Mouse (Mus musculus) inflammation-experienced regulatory T-cells, adult 6 months (primary cell): Measurements from ENCODE around the gene Slc30a2. TPM values are rescaled to one million over a fixed set of nuclear protein-coding genes. Genes with fewer than 3 reads are reported as not detected.
"Not testable (repeated sequence)": the region's sequence is repeated elsewhere in the genome, so short reads cannot be mapped to it uniquely, and the experiment has no call there.

Experiments
- ATAC-seq: one replicate; pipeline ENCODE4 v1.8.0; 2017
- polyA plus RNA-seq, 3 experiments: library from polyadenylated mRNA; unstranded; fragments of 100-300 nt; shearing (Covaris generic); gene quantifications; one replicate each; pipeline ENCODE4 v1.2.1; 2017

Gene Slc30a2
- polyA plus RNA-seq, 3 experiments from 2014 or later, result 0.21 to 0.34 (median 0.29) TPM

- no peak for ATAC-seq
Observed at GRCm38 (mm10) chr4:134359649-134360048, 16.7 kb downstream of the Slc30a2 start.

GRCm38 (mm10) chr4:134361215-134361614 is 18.2 kb downstream of the Slc30a2 start:
- ATAC-seq, result peak; percentile 60

- ATAC-seq, result no peak
Observed at GRCm38 (mm10) chr4:134362124-134362523, 19.1 kb downstream of the Slc30a2 start.

- ATAC-seq, result peak; percentile 86
Observed at GRCm38 (mm10) chr4:134362586-134362985, 19.6 kb downstream of the Slc30a2 start.

- ATAC-seq, result no peak
Observed at GRCm38 (mm10) chr4:134365280-134365679, 22.3 kb downstream of the Slc30a2 start.

- no peak for ATAC-seq
Observed at GRCm38 (mm10) chr4:134370649-134371221, 27.8 kb downstream of the Slc30a2 start.

GRCm38 (mm10) chr4:134371316-134371855 is 28.4 kb downstream of the Slc30a2 start:
- ATAC-seq, result peak; percentile 9

GRCm38 (mm10) chr4:134372294-134372747 is 29.3 kb downstream of the Slc30a2 start:
- ATAC-seq, result peak; percentile 94

GRCm38 (mm10) chr4:134373295-134373694 is 30.3 kb downstream of the Slc30a2 start:
- ATAC-seq, result no peak

GRCm38 (mm10) chr4:134374306-134374705 is 31.3 kb downstream of the Slc30a2 start:
- ATAC-seq, result no peak

GRCm38 (mm10) chr4:134378089-134378615 is 35.2 kb downstream of the Slc30a2 start:
- no peak for ATAC-seq

- no peak for ATAC-seq
Observed at GRCm38 (mm10) chr4:134379510-134379909, 36.5 kb downstream of the Slc30a2 start.

GRCm38 (mm10) chr4:134383750-134384149 is 40.8 kb downstream of the Slc30a2 start, which contains the start of gene Extl1:
Extl1 (minus strand) TSS chr4:134383850.
- not testable (repeated sequence) for ATAC-seq

- ATAC-seq, result no peak
Observed at GRCm38 (mm10) chr4:134387268-134387667, 44.3 kb downstream of the Slc30a2 start.

GRCm38 (mm10) chr4:134388397-134388796 is 45.4 kb downstream of the Slc30a2 start:
- ATAC-seq, result peak; percentile 46

- no peak for ATAC-seq
Observed at GRCm38 (mm10) chr4:134391636-134392035, 48.7 kb downstream of the Slc30a2 start.

- ATAC-seq, result no peak
Observed at GRCm38 (mm10) chr4:134392595-134392994, 49.6 kb downstream of the Slc30a2 start.

GRCm38 (mm10) chr4:134393026-134393425 is 50.0 kb downstream of the Slc30a2 start:
- ATAC-seq, result no peak

- ATAC-seq, result no peak
Observed at GRCm38 (mm10) chr4:134395142-134395541, 52.2 kb downstream of the Slc30a2 start.

- peak; percentile 100 for ATAC-seq
Observed at GRCm38 (mm10) chr4:134395977-134396825, 53.2 kb downstream of the Slc30a2 start, which contains the start of gene Pafah2. Pafah2 (plus strand) TSS chr4:134396320.

- ATAC-seq, result no peak
Observed at GRCm38 (mm10) chr4:134397121-134397520, 54.1 kb downstream of the Slc30a2 start.

GRCm38 (mm10) chr4:134397732-134398131 is 54.8 kb downstream of the Slc30a2 start:
- no peak for ATAC-seq

- no peak for ATAC-seq
Observed at GRCm38 (mm10) chr4:134400206-134400605, 57.2 kb downstream of the Slc30a2 start.
